Mouse (Mus musculus) forebrain, embryonic 10.5 days (tissue): Measurements from ENCODE around the gene Rsrc1. TPM values are rescaled to one million over a fixed set of nuclear protein-coding genes. Genes with fewer than 3 reads are reported as not detected.
"Not testable (repeated sequence)": the region's sequence is repeated elsewhere in the genome, so short reads cannot be mapped to it uniquely, and the experiment has no call there.

ENCODE experiments used
- DNase-seq: peaks from one replicate; pipeline ENCODE4 v3.0.0-alpha.2; 2017; ENCODE audit warnings: low spot score; ENCODE audit errors: extremely low spot score
- H3K27ac ChIP-seq: fragments of 300-500 bp; sonication (generic); 2 replicates; pipeline ENCODE4 v1.5.1; 2016; ENCODE audit warnings: mild to moderate bottlenecking
- H3K27me3 ChIP-seq: fragments of 300-500 bp; sonication (generic); 2 replicates; pipeline ENCODE4 v1.6.1; 2016; ENCODE audit warnings: mild to moderate bottlenecking; ENCODE audit not compliant: poor library complexity, severe bottlenecking
- H3K36me3 ChIP-seq: fragments of 300-500 bp; sonication (generic); replicated peaks from 2 replicates; pipeline ENCODE4 v1.6.1; 2016; ENCODE audit warnings: mild to moderate bottlenecking, moderate library complexity
- H3K4me1 ChIP-seq: fragments of 300-500 bp; sonication (generic); 2 replicates; pipeline ENCODE4 v1.6.1; 2016
- H3K4me3 ChIP-seq: fragments of 300-500 bp; sonication (generic); 2 replicates; pipeline ENCODE4 v1.5.1; 2016; ENCODE audit warnings: mild to moderate bottlenecking, moderate library complexity
- H3K9me3 ChIP-seq: fragments of 300-500 bp; sonication (generic); 2 replicates; pipeline ENCODE4 v1.6.1; 2016; ENCODE audit warnings: mild to moderate bottlenecking, moderate library complexity
- WGBS: fragments of 180-500 bp; shearing (Covaris S2); methylation state at CpG from one replicate; pipeline ENCODE4 v1.1.7; 2016; 5-methylcytosine and 5-hydroxymethylcytosine counted together
- polyA plus RNA-seq: library from polyadenylated mRNA; unstranded; fragments of >200 nt; fragmentation: Nextera tagmentation; extraction: Ambion mirVana; gene quantifications from 2 replicates; pipeline ENCODE4 v1.2.1, GENCODE M21; 2016

The Rsrc1 gene
- polyA plus RNA-seq, 1 experiment from 2014 or later, result 41.3 TPM

GRCm38 (mm10) chr3:67059755-67060154, 78.6 kb downstream of the Rsrc1 start:
- peaks cover 13% of the 10 kb centered on the region for H3K36me3 ChIP-seq
- peaks cover 7% of the 10 kb centered on the region; the same call in 1 of the 2 replicates for H3K9me3 ChIP-seq
- no peak for DNase-seq
- H3K4me3 ChIP-seq, result no peak overlapping the region
- H3K27ac ChIP-seq, result no peak overlapping the region
- H3K27me3 ChIP-seq, result no peaks in the 10 kb centered on the region
- H3K4me1 ChIP-seq, result no peaks in the 10 kb centered on the region
- 91% methylated on average over 2 of the region's 2 CpGs for WGBS

DNA sequence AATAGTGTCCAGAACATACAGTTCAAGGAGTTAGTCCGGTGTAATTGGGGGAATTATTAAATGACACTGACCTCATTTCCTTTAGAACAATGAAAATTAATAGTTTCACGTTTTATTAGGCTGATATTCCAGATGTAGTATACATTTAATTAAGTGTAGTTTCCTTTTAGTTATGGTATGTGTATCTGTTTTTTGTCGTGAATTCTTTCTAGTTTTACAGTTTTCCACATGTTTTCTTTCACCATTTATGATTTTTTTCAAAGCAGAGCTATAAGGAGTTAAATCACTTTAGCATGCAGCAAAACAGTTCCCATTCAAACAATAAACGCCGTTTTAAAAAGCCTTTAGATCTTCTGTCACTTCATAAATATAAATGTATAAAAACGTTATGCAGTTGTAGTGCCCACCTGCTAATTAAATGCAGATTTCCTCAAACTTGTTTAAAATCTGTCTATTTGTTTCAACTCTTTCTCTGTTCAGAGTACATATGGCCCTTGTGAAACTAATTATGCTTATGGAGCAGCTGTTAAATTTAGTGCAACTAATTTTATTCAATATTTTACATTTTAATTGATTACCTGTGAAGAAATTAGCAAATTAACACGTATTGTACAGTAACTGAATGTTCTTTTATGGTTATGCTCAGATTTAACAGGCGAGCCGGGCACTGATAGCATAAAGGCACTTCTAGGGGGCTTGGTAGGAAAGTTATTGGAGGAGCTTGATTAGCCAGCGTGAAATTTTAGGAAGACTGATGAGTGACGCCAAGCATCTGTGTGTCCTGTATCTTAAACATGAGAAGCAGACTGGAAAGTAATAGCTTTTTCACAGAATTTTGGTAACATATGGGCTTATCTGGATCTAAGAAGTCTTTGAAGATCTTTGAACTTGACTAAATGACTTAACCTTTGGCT, 89.6 kb downstream of the Rsrc1 start:
- Histone ChIP-seq H3K9me3 (peaks cover 4% of the 10 kb centered on the region; the same call in 1 of the 2 replicates), H3K27ac (no peak overlapping the region), H3K4me3 (no peak overlapping the region), H3K36me3 (peaks cover 5% of the 10 kb centered on the region), H3K4me1 (no peaks in the 10 kb centered on the region), H3K27me3 (no peaks in the 10 kb centered on the region)
- 91% methylated on average over 11 of the region's 11 CpGs for WGBS
- DNase-seq, result no peak

DNA sequence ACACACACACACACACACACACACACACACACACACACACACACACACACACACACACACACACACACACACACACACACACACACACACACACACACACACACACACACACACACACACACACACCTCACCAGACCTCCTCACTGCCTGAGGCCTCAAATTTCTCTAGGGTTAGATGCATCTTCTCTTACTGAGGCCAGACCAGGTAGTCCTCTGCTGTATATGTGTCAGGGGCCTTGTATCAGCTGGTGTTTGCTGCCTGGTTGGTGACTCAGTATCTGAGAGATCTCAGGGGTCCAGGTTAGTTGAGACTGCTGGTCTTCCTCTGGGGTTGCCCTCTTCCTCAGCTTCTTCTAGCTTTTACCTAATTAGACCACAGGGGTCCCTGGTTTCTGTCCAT, 92.5 kb downstream of the Rsrc1 start:
- not testable (repeated sequence) for H3K9me3 ChIP-seq, DNase-seq, H3K27ac ChIP-seq, H3K36me3 ChIP-seq, H3K4me1 ChIP-seq, H3K27me3 ChIP-seq, H3K4me3 ChIP-seq

DNA sequence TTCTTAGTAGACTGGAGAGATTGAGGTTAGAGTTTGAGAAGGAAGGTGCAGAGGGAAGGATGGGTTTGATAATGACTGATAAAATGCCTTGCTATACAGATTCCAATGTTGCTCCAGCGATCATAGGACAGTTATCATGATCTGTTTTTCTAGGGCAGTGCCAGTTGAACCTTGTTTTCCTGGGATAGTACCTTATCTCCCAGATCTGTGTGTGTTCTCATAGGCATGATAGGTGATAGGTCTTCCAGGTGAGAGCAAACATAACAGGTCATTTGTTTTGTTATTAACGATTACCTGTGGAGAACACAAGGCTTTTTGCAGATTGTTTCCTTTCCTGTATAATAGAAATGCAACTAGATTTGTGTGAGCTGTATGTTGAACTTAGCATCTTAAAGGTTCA, 94.3 kb downstream of the Rsrc1 start:
- H3K9me3 ChIP-seq, result peaks cover 19% of the 10 kb centered on the region
- peaks cover 8% of the 10 kb centered on the region for H3K36me3 ChIP-seq
- 93% methylated on average over 2 of the region's 2 CpGs for WGBS
- H3K4me1 ChIP-seq, result no peaks in the 10 kb centered on the region
- no peak overlapping the region for H3K27ac ChIP-seq
- no peaks in the 10 kb centered on the region for H3K27me3 ChIP-seq
- H3K4me3 ChIP-seq, result no peak overlapping the region
- DNase-seq, result no peak

DNA sequence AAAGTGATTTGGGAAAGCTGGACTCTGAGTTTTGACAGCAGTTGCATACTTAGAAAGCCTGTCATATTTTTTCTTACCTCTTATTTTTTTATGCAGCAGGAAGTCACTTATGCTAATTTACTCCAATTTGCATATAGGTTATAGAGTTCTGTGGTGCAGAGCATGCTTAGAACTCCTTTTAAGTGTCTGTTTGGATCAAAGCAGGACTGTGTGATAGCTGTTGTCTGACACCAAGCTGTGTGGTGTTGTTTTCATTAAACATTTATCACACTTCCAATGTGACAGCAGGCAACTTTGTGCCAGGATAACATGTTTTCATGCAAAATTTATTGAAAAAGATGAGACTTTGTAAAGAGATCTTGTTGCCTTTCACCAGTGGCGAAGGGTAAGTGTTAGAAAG, 103.6 kb downstream of the Rsrc1 start:
- Histone ChIP-seq H3K9me3 (peaks cover 7% of the 10 kb centered on the region), H3K4me1 (peaks cover 7% of the 10 kb centered on the region; the same call in 1 of the 2 replicates), H3K4me3 (no peak overlapping the region), H3K27me3 (no peaks in the 10 kb centered on the region), H3K27ac (no peak overlapping the region), H3K36me3 (no peaks in the 10 kb centered on the region; the same call in 1 of the 2 replicates)
- 93% methylated on average over 1 of the region's 1 CpGs for WGBS
- DNase-seq, result no peak

GRCm38 (mm10) chr3:67108428-67108827, 127.2 kb downstream of the Rsrc1 start:
- Histone ChIP-seq H3K9me3 (no peaks in the 10 kb centered on the region), H3K36me3 (peaks cover 7% of the 10 kb centered on the region), H3K27ac (no peak overlapping the region), H3K27me3 (no peaks in the 10 kb centered on the region), H3K4me3 (no peak overlapping the region), H3K4me1 (no peaks in the 10 kb centered on the region)
- DNase-seq, result no peak
- 86% methylated on average over 3 of the region's 3 CpGs for WGBS

GRCm38 (mm10) chr3:67116317-67116716, 135.1 kb downstream of the Rsrc1 start:
- Histone ChIP-seq H3K4me3 (no peak overlapping the region), H3K27ac (no peak overlapping the region), H3K4me1 (no peaks in the 10 kb centered on the region), H3K27me3 (no peaks in the 10 kb centered on the region), H3K9me3 (no peaks in the 10 kb centered on the region), H3K36me3 (no peaks in the 10 kb centered on the region)
- DNase-seq, result no peak
- WGBS, result 90% methylated on average over 4 of the region's 4 CpGs

- Histone ChIP-seq H3K27me3 (no peaks in the 10 kb centered on the region), H3K9me3 (peaks cover 11% of the 10 kb centered on the region; the same call in 1 of the 2 replicates), H3K4me1 (no peaks in the 10 kb centered on the region), H3K4me3 (no peak overlapping the region), H3K36me3 (peaks cover 6% of the 10 kb centered on the region; the same call in 1 of the 2 replicates), H3K27ac (no peak overlapping the region)
- WGBS, result 71% methylated on average over 3 of the region's 3 CpGs
- DNase-seq, result no peak
Observed at GRCm38 (mm10) chr3:67132521-67132920, 151.3 kb downstream of the Rsrc1 start.

DNA sequence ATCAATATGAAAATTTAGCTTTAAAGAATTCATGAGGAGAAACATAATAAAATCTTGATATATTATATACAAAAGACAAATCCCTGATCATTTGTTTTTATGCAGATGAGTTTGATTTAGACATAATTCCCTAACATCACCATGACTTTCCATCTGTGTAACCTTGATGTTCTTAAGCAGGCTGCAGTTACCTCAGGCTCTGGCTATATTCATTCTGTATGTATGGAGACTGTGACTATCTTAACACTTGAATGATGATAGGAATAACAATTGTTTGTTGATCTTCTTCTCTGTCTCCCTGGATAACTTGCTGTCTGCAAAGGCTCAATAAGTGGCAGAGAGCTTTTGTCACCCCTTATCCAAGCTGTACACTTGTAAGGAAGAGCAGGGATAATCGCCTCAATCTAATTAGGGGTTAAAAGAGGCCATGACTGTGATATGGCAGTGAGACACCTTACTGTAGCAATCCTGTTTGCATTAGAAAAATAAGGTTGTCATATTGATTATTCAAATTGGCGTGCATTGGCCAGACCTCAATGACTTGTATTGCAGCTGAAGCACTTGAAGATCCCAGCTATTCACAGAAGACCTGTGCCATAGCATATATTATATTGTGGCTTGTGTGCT, 154.7 kb downstream of the Rsrc1 start:
- Histone ChIP-seq H3K36me3 (no peaks in the 10 kb centered on the region), H3K9me3 (no peaks in the 10 kb centered on the region), H3K4me1 (no peaks in the 10 kb centered on the region), H3K27ac (no peak overlapping the region), H3K27me3 (no peaks in the 10 kb centered on the region), H3K4me3 (no peak overlapping the region)
- 91% methylated on average over 2 of the region's 2 CpGs for WGBS
- DNase-seq, result no peak

DNA sequence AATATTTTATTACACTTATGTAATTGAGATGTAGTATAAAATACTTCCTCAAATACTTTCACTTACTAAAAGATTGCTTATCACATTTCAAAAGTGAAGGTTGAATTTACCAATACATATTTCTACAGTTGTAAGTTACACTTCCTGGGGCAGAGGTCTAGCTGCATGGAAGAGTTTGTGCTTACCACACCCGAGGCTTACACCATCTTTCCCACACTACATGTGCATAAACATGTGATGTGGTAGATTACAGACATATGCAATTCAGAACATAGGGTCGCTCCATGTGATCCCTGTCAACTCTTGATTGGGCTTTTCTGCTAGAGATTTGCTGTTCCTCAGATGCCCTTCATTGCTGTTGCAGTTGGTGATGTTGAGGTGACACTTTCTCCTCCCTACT, 163.8 kb downstream of the Rsrc1 start:
- WGBS, result 95% methylated on average over 2 of the region's 2 CpGs
- no peak for DNase-seq
- H3K27me3 ChIP-seq, result no peaks in the 10 kb centered on the region
- H3K36me3 ChIP-seq, result 0 out of 2 replicates have a peak, but pooled peaks cover 2% of the 10 kb centered on the region
- peaks cover 6% of the 10 kb centered on the region; the same call in 1 of the 2 replicates for H3K9me3 ChIP-seq
- H3K4me3 ChIP-seq, result no peak overlapping the region
- no peak overlapping the region for H3K27ac ChIP-seq
- H3K4me1 ChIP-seq, result peaks cover 5% of the 10 kb centered on the region; the same call in 1 of the 2 replicates

- H3K36me3 ChIP-seq, result 0 out of 2 replicates have a peak, but pooled peaks cover 2% of the 10 kb centered on the region
- H3K9me3 ChIP-seq, result peaks cover 6% of the 10 kb centered on the region; the same call in 1 of the 2 replicates
- no peaks in the 10 kb centered on the region for H3K27me3 ChIP-seq
- H3K27ac ChIP-seq, result no peak overlapping the region
- peaks cover 5% of the 10 kb centered on the region; the same call in 1 of the 2 replicates for H3K4me1 ChIP-seq
- DNase-seq, result no peak
- H3K4me3 ChIP-seq, result no peak overlapping the region
- 96% methylated on average over 1 of the region's 1 CpGs for WGBS
Observed at GRCm38 (mm10) chr3:67146280-67146679, 165.1 kb downstream of the Rsrc1 start.

- DNase-seq, result no peak
- Histone ChIP-seq H3K4me1 (peaks cover 5% of the 10 kb centered on the region; the same call in 1 of the 2 replicates), H3K36me3 (0 out of 2 replicates have a peak, but pooled peaks cover 2% of the 10 kb centered on the region), H3K9me3 (peaks cover 6% of the 10 kb centered on the region; the same call in 1 of the 2 replicates), H3K27ac (no peak overlapping the region), H3K27me3 (no peaks in the 10 kb centered on the region), H3K4me3 (no peak overlapping the region)
- 40% methylated on average over 3 of the region's 3 CpGs for WGBS
Observed at GRCm38 (mm10) chr3:67147246-67147645, 166.1 kb downstream of the Rsrc1 start.

GRCm38 (mm10) chr3:67197179-67197578, 216.0 kb downstream of the Rsrc1 start:
- Histone ChIP-seq H3K4me3 (no peak overlapping the region), H3K9me3 (no peaks in the 10 kb centered on the region), H3K27me3 (no peaks in the 10 kb centered on the region), H3K27ac (no peak overlapping the region), H3K36me3 (no peaks in the 10 kb centered on the region), H3K4me1 (no peaks in the 10 kb centered on the region)
- no peak for DNase-seq
- WGBS, result 48% methylated on average over 3 of the region's 3 CpGs
